Mouse (Mus musculus): ENCODE measurements around the gene Adat3.

Adat3 gene

GRCm38 (mm10) chr10:80653156-80653720, 50.6 kb downstream of the Adat3 start:
- no peak for DNase-seq (ENCODE audit: low spot score)

DNA sequence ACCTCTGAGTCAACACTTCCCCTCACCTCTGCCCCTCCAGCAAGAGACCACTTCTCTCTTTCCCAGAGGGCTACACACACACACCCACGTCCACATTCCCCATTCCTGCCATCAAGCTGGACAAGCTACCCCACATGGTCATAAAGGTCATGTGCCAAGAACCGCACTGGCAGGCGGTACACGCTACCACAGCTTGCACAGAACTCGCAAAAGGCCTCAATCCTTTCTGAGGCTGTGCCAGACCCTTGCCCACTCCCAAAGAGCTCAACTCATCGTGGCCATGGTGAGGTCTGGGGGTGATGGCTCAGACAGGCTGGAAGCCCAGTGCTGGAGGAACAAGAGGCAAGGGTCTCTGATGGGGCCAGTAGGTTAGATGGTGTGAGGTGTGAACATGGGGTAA, 52.2 kb downstream of the Adat3 start:
- no peak for DNase-seq (ENCODE audit: low spot score)

GRCm38 (mm10) chr10:80655406-80656129, 52.9 kb downstream of the Adat3 start:
- no peak for DNase-seq (ENCODE audit: low spot score)

GRCm38 (mm10) chr10:80656130-80656862, 53.6 kb downstream of the Adat3 start:
- DNase-seq (ENCODE audit: low spot score) = peak; percentile 93

- DNase-seq (ENCODE audit: low spot score) = no peak
These were observed 54.4 kb downstream of the Adat3 start, which contains the start of gene Btbd2 for GRCm38 (mm10) chr10:80656863-80657623. Gene Btbd2, minus strand, starts transcription at chr10:80657071.

Data from left cerebral cortex, adult 11 months (tissue).